8 mouse cellular contexts compared by ENCODE assay signal in the genomic region with DNA sequence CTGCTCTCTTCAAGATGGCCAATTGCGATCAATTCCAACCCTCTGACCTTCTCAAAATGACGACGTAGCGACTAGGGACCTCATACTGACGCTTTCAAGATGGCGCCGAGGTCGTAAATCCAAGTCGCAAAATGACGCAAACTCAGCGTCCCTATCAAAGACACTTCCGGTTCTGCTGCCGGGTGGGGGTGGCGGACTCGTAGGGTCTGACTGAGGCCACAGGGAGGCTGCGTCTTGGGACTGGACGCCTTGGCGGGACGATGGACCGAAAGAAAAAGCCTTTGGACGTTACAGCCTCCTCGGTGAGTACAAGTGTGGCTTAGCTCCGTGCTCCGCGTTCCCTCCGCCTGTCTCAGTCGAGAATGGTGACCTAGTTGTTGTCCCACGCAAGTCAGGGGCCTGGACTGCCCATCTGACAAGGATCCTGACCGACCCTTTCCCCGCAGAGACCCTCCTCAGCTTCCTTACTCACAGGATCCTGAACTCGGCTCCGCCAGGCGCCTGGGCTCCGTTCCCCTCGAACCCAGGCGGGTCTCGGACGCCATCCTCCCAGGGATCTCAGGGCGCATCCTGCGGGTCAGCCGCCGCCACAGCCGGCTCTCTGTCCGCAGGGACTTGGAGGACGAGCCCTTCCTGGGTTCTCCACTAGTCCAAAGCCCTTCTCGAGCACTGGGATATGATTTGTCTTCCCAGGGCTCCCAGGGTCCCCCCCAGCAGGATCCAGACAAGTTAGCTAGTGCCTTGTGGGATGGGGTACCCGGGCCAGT. TPM values are rescaled to one million over a fixed set of nuclear protein-coding genes. Genes with fewer than 3 reads are reported as not detected.
DNase-seq lines count a peak whose midpoint lies in the region; ATAC-seq lines count a peak whose summit lies in the region.

Gene Ccdc174, plus strand, starts transcription at position 169 of the 767 bp plus-strand sequence.

- peaks cover 21% of the 10 kb centered on the region for H3K36me3 ChIP-seq in heart, embryonic 13.5 days
- H3K36me3 ChIP-seq in liver, embryonic 12.5 days, result peaks cover 24% of the 10 kb centered on the region
- H3K36me3 ChIP-seq in stomach, embryonic 15.5 days, result peaks cover 11% of the 10 kb centered on the region; the same call in 1 of the 2 replicates

- no peaks in the 10 kb centered on the region for H3K9me3 ChIP-seq in heart, embryonic 13.5 days
- no peaks in the 10 kb centered on the region for H3K9me3 ChIP-seq in liver, embryonic 12.5 days (replicated peaks)
- H3K9me3 ChIP-seq in stomach, embryonic 15.5 days, result no peaks in the 10 kb centered on the region

- WGBS in heart, embryonic 13.5 days, result under 1% methylated on average over 47 of the region's 47 CpGs
- under 1% methylated on average over 47 of the region's 47 CpGs for WGBS in liver, embryonic 12.5 days (ENCODE audit: insufficient replicate concordance)
- WGBS in stomach, embryonic 15.5 days, result under 1% methylated on average over 47 of the region's 47 CpGs

- no peaks in the 10 kb centered on the region for H3K4me1 ChIP-seq in brown adipose tissue, adult 24 weeks (ENCODE audit: control insufficient read depth, insufficient read depth, insufficient read length, low read length)
- peaks cover 19% of the 10 kb centered on the region for H3K4me1 ChIP-seq in heart, embryonic 13.5 days
- peaks cover 41% of the 10 kb centered on the region for H3K4me1 ChIP-seq in liver, embryonic 12.5 days
- peaks cover 4% of the 10 kb centered on the region; the same call in 1 of the 2 replicates for H3K4me1 ChIP-seq in stomach, embryonic 15.5 days

- H3K27me3 ChIP-seq in heart, embryonic 13.5 days (replicated peaks), result peaks cover 3% of the 10 kb centered on the region; the same call in 1 of the 2 replicates
- 0 out of 2 replicates have a peak, but pooled peaks cover 4% of the 10 kb centered on the region for H3K27me3 ChIP-seq in liver, embryonic 12.5 days (replicated peaks)
- H3K27me3 ChIP-seq in stomach, embryonic 15.5 days (replicated peaks), result no peaks in the 10 kb centered on the region

- H3K27ac ChIP-seq in brown adipose tissue, adult 24 weeks (replicated peaks; ENCODE audit: low read depth, low read length), result peak within 1 kb of the TSS; percentile 50
- peak within 1 kb of the TSS; percentile 75 for H3K27ac ChIP-seq in heart, embryonic 13.5 days (replicated peaks)
- peak within 1 kb of the TSS; percentile 72 for H3K27ac ChIP-seq in liver, embryonic 12.5 days
- H3K27ac ChIP-seq in stomach, embryonic 15.5 days, result peak within 1 kb of the TSS; percentile 64

- H3K9ac ChIP-seq in heart, embryonic 13.5 days, result peak within 1 kb of the TSS; percentile 95
- H3K9ac ChIP-seq in liver, embryonic 12.5 days, result peak within 1 kb of the TSS; percentile 92
- H3K9ac ChIP-seq in stomach, embryonic 15.5 days, result peak within 1 kb of the TSS; percentile 75

- peak; percentile 79 for ATAC-seq in heart, embryonic 13.5 days (ENCODE audit: extremely low read depth, insufficient number of reproducible peaks, low FRiP score, low TSS enrichment)
- ATAC-seq in liver, embryonic 12.5 days, result peak; percentile 90
- peak; percentile 92 for ATAC-seq in stomach, embryonic 15.5 days (ENCODE audit: insufficient read depth, low FRiP score, low read depth)

- H3K4me3 ChIP-seq in brown adipose tissue, adult 24 weeks (ENCODE audit: insufficient read depth, low read depth, low read length), result peak within 1 kb of the TSS; percentile 70
- H3K4me3 ChIP-seq in heart, embryonic 13.5 days, result peak within 1 kb of the TSS; percentile 83
- H3K4me3 ChIP-seq in liver, embryonic 12.5 days, result peak within 1 kb of the TSS; percentile 96
- H3K4me3 ChIP-seq in stomach, embryonic 15.5 days (replicated peaks), result peak within 1 kb of the TSS; percentile 88

- peak within 1 kb of the TSS; percentile 83 for H3K4me2 ChIP-seq in heart, embryonic 13.5 days
- H3K4me2 ChIP-seq in liver, embryonic 12.5 days, result peak within 1 kb of the TSS; percentile 84
- H3K4me2 ChIP-seq in stomach, embryonic 15.5 days, result peak within 1 kb of the TSS; percentile 82

- peak; percentile 97 for DNase-seq in CD4-positive, CD25-positive, alpha-beta regulatory T cell, adult 2 months (ENCODE audit: low read depth, low spot score)
- peak; percentile 85 for DNase-seq in fat pad, adult 2 months (ENCODE audit: extremely low read depth, low read depth, low spot score)
- peak; percentile 95 for DNase-seq in kidney, postnatal 10 days
- peak; percentile 89 to 92 for DNase-seq in natural killer cell, adult 2 months (ENCODE audit: low spot score in 2 of 2)

RNA-seq across cellular contexts. Expression of gene Ccdc174, which starts in this region (rescaled TPM):
- polyA plus RNA-seq in brown adipose tissue, adult 24 weeks (2012; ENCODE audit: insufficient read depth, insufficient read length, missing spikeins), result 16.1 and 16.5 TPM in 2 replicates
- 22.3 and 24.0 TPM in 2 replicates for polyA plus RNA-seq in heart, embryonic 13.5 days (2015; fragmentation: Nextera tagmentation; extraction: Ambion mirVana)
- 18.6 and 20.0 TPM in 2 replicates for polyA plus RNA-seq in liver, embryonic 12.5 days (2016; fragmentation: Nextera tagmentation; extraction: Ambion mirVana)
- polyA plus RNA-seq in stomach, embryonic 15.5 days (2015; fragmentation: Nextera tagmentation; extraction: Ambion mirVana), result 31.8 and 35.3 TPM in 2 replicates

Comparison
In these comparisons a context has a peak if more than half of its experiments do, and no peak if none do; other contexts are left out.
1. Peak in every context shown above with its lines: DNase-seq, ATAC-seq, H3K4me3 ChIP-seq and H3K27ac ChIP-seq.